In the genomic region with DNA sequence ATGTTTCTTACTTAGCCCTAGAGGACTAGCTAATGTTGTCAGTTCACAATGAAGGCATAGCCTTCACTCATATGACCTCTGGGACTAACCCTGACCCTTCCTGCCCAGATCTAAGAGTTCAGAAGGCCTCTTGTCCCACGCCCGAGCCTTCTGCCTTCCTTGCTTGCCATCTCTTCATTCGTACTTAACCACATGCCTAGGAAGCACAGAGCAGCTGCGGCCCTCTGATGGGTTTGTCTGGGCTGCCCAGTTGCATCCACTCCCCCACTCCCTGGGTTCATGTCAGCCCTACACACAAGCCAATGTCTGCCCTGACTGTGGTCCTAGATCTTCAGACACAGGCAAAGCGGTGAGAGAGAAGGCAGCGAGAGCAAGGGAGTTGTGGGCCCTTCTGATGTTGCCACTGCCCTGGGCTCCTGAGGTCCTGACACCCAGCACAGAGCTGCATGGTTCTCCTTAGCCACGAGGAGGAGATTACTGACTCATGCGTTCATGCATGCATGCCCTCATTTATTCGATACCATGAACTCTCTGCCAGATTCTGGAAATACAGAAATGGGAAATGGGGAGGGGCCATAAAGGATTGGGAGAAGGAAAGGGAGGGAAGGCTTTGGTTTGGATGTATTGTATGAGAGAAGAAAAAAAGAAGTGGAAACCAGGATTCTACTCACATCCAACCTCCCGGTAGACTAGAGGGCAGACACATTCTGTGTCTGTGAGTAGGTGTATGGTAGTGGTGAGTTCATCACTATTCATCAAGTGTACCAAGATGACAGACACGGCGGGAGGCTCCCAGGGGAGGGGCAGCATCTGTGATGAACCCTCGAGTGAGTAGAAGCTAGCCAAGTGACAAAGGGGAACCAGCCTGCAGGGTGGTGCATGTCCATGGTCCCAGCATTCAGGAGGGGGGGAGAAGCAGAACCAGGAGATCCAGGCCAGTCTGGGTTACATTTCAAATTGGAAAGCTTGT, we compare ENCODE assay signal across 13 mouse cellular contexts. TPM values are rescaled to one million over a fixed set of nuclear protein-coding genes. Genes with fewer than 3 reads are reported as not detected.
DNase-seq lines count a peak whose midpoint lies in the region; ATAC-seq lines count a peak whose summit lies in the region.
"Had no signal": no experiment of that assay in that cellular context is flagged by ENCODE, and none has a peak within 500 bp of the region (broad histone marks: within the 10 kb centered on the region; RNA-seq: fewer than 3 reads in every experiment).

No protein-coding gene starts in this region.

- 0 out of 2 replicates have a peak, but pooled peaks have one; percentile 10 for ATAC-seq in heart, embryonic 12.5 days (ENCODE audit: insufficient number of reproducible peaks, low FRiP score)
- ATAC-seq in midbrain, embryonic 15.5 days (replicated peaks) = no peak
- no peak for ATAC-seq in embryonic facial prominence, embryonic 12.5 days (ENCODE audit: insufficient number of reproducible peaks, insufficient read depth, low FRiP score, low TSS enrichment)
- ATAC-seq: intestine, embryonic 15.5 days had no signal

- WGBS in heart, embryonic 12.5 days = 70% methylated on average over 13 of the region's 13 CpGs
- WGBS in midbrain, embryonic 10.5 days = 72% methylated on average over 13 of the region's 13 CpGs
- 59% methylated on average over 13 of the region's 13 CpGs for WGBS in midbrain, embryonic 15.5 days
- 65% methylated on average over 13 of the region's 13 CpGs for WGBS in embryonic facial prominence, embryonic 12.5 days

- H3K4me2 ChIP-seq in heart, embryonic 12.5 days = no peak overlapping the region
- H3K4me2 ChIP-seq in midbrain, embryonic 15.5 days = no peak overlapping the region
- no peak overlapping the region for H3K4me2 ChIP-seq in embryonic facial prominence, embryonic 12.5 days (replicated peaks)
- H3K4me2 ChIP-seq: intestine, embryonic 15.5 days; liver, embryonic 11.5 days had no signal

- H3K4me1 ChIP-seq in heart, embryonic 12.5 days (replicated peaks) = peaks cover 45% of the 10 kb centered on the region
- peaks cover 25% of the 10 kb centered on the region for H3K4me1 ChIP-seq in midbrain, embryonic 10.5 days
- no peaks in the 10 kb centered on the region for H3K4me1 ChIP-seq in midbrain, embryonic 15.5 days
- H3K4me1 ChIP-seq in embryonic facial prominence, embryonic 12.5 days = peaks cover 30% of the 10 kb centered on the region

- H3K27me3 ChIP-seq in heart, embryonic 12.5 days (replicated peaks) = no peaks in the 10 kb centered on the region
- H3K27me3 ChIP-seq in midbrain, embryonic 10.5 days (ENCODE audit: low read depth, poor library complexity, severe bottlenecking) = no peaks in the 10 kb centered on the region
- H3K27me3 ChIP-seq in midbrain, embryonic 15.5 days (replicated peaks) = no peaks in the 10 kb centered on the region
- H3K27me3 ChIP-seq in embryonic facial prominence, embryonic 12.5 days = no peaks in the 10 kb centered on the region
- H3K27me3 ChIP-seq in splenic B cell, adult 2 months (ENCODE audit: control insufficient read depth, insufficient read depth, low read length, poor library complexity, severe bottlenecking) = no peaks in the 10 kb centered on the region
- H3K27me3 ChIP-seq: intestine, embryonic 15.5 days had no signal

- DNase-seq in heart, adult 9 months (ENCODE audit: low spot score in 2 of 2) = no peak
- DNase-seq in midbrain, embryonic 10.5 days (ENCODE audit: low spot score) = no peak
- DNase-seq in splenic B cell, adult 2 months (ENCODE audit: low read depth, low spot score) = peak; percentile 58
- DNase-seq in adrenal gland, postnatal 25 days = no peak
- no peak for DNase-seq in ovary, postnatal 14 days (ENCODE audit: low spot score)
- DNase-seq: cerebellum, adult 2 months; kidney, postnatal 10 days; layer of hippocampus, adult 9-11 months had no signal

- H3K27ac ChIP-seq in heart, embryonic 12.5 days (ENCODE audit: poor library complexity, severe bottlenecking) = peak overlapping the region; percentile 31
- H3K27ac ChIP-seq in midbrain, embryonic 10.5 days (replicated peaks) = peak overlapping the region; percentile 71
- H3K27ac ChIP-seq in midbrain, embryonic 15.5 days = no peak overlapping the region
- peak overlapping the region; percentile 32; the same call in 1 of the 2 replicates for H3K27ac ChIP-seq in embryonic facial prominence, embryonic 12.5 days
- H3K27ac ChIP-seq: intestine, embryonic 15.5 days had no signal

- no peak overlapping the region for H3K4me3 ChIP-seq in heart, embryonic 12.5 days
- no peak overlapping the region for H3K4me3 ChIP-seq in midbrain, embryonic 10.5 days
- no peak overlapping the region for H3K4me3 ChIP-seq in midbrain, embryonic 15.5 days
- H3K4me3 ChIP-seq in embryonic facial prominence, embryonic 12.5 days = no peak overlapping the region
- H3K4me3 ChIP-seq: intestine, embryonic 15.5 days had no signal

- H3K9me3 ChIP-seq in heart, embryonic 12.5 days (replicated peaks) = no peaks in the 10 kb centered on the region
- H3K9me3 ChIP-seq in midbrain, embryonic 10.5 days (replicated peaks) = no peaks in the 10 kb centered on the region
- H3K9me3 ChIP-seq in midbrain, embryonic 15.5 days = no peaks in the 10 kb centered on the region
- H3K9me3 ChIP-seq in embryonic facial prominence, embryonic 12.5 days = no peaks in the 10 kb centered on the region
- H3K9me3 ChIP-seq: intestine, embryonic 15.5 days had no signal

- no peaks in the 10 kb centered on the region for H3K36me3 ChIP-seq in heart, embryonic 12.5 days
- H3K36me3 ChIP-seq in midbrain, embryonic 10.5 days = no peaks in the 10 kb centered on the region
- H3K36me3 ChIP-seq in midbrain, embryonic 15.5 days (replicated peaks) = no peaks in the 10 kb centered on the region
- no peaks in the 10 kb centered on the region for H3K36me3 ChIP-seq in embryonic facial prominence, embryonic 12.5 days
- no peaks in the 10 kb centered on the region for H3K36me3 ChIP-seq in splenic B cell, adult 2 months (ENCODE audit: control insufficient read depth, insufficient read depth, low read length, poor library complexity, severe bottlenecking)
- H3K36me3 ChIP-seq: intestine, embryonic 15.5 days had no signal

- no peak overlapping the region for H3K9ac ChIP-seq in heart, embryonic 12.5 days
- no peak overlapping the region for H3K9ac ChIP-seq in midbrain, embryonic 15.5 days
- H3K9ac ChIP-seq in embryonic facial prominence, embryonic 12.5 days = no peak overlapping the region
- H3K9ac ChIP-seq: intestine, embryonic 15.5 days had no signal

RNA-seq across cellular contexts. Expression of a gene that starts 51.0 kb away (rescaled TPM):
- polyA plus RNA-seq in heart, embryonic 12.5 days (2016; fragmentation: Nextera tagmentation; extraction: Ambion mirVana) = 3.3 and 3.5 TPM in 2 replicates
- polyA plus RNA-seq in midbrain, embryonic 10.5 days (2016; fragmentation: Nextera tagmentation; extraction: Ambion mirVana) = 1.7 and 2.5 TPM in 2 replicates
- 5.1 and 6.1 TPM in 2 replicates for polyA plus RNA-seq in midbrain, embryonic 15.5 days (2015; fragmentation: Nextera tagmentation; extraction: Ambion mirVana)
- 3.9 and 5.0 TPM in 2 replicates for polyA plus RNA-seq in embryonic facial prominence, embryonic 12.5 days (2016; fragmentation: Nextera tagmentation; extraction: Ambion mirVana)
- 11.1 and 15.0 TPM in 2 replicates for total RNA-seq in adrenal gland, postnatal 25 days (2021)

RNA-seq across cellular contexts. Expression of a gene that starts 57.3 kb away (rescaled TPM):
- 222 and 233 TPM in 2 replicates for polyA plus RNA-seq in heart, embryonic 12.5 days (2016; fragmentation: Nextera tagmentation; extraction: Ambion mirVana)
- polyA plus RNA-seq in midbrain, embryonic 10.5 days (2016; fragmentation: Nextera tagmentation; extraction: Ambion mirVana) = 253 and 339 TPM in 2 replicates
- 463 and 505 TPM in 2 replicates for polyA plus RNA-seq in midbrain, embryonic 15.5 days (2015; fragmentation: Nextera tagmentation; extraction: Ambion mirVana)
- polyA plus RNA-seq in embryonic facial prominence, embryonic 12.5 days (2016; fragmentation: Nextera tagmentation; extraction: Ambion mirVana) = 480 and 498 TPM in 2 replicates
- 36.4 and 56.3 TPM in 2 replicates for total RNA-seq in adrenal gland, postnatal 25 days (2021)
